In genomic region chr3:21356831-21357712, GRCm38 (mm10) we compare ENCODE assay signal across 10 mouse cellular contexts.
DNase-seq lines count a peak whose midpoint lies in the region; ATAC-seq and TF ChIP-seq lines count a peak whose summit lies in the region.
"Had no signal": no experiment of that assay in that cellular context is flagged by ENCODE, and none has a peak within 500 bp of the region (broad histone marks: within the 10 kb centered on the region; RNA-seq: fewer than 3 reads in every experiment).

No protein-coding gene starts in this region.

- no peaks in the 10 kb centered on the region for H3K9me3 ChIP-seq in hindbrain, embryonic 14.5 days (ENCODE audit: control insufficient read depth, low read length)
- H3K9me3 ChIP-seq in midbrain, embryonic 16.5 days (replicated peaks; ENCODE audit: control insufficient read depth, low read length, poor library complexity, severe bottlenecking), result no peaks in the 10 kb centered on the region
- H3K9me3 ChIP-seq: liver, embryonic 15.5 days had no signal

- no peaks in the 10 kb centered on the region for H3K36me3 ChIP-seq in hindbrain, embryonic 14.5 days (replicated peaks; ENCODE audit: control insufficient read depth, insufficient read depth)
- no peaks in the 10 kb centered on the region for H3K36me3 ChIP-seq in midbrain, embryonic 16.5 days (ENCODE audit: control insufficient read depth, insufficient read depth, low read length)
- H3K36me3 ChIP-seq: liver, embryonic 15.5 days had no signal

- H3K4me1 ChIP-seq in hindbrain, embryonic 14.5 days (replicated peaks; ENCODE audit: control insufficient read depth, insufficient read depth, low read length), result peaks cover 4% of the 10 kb centered on the region; the same call in 1 of the 2 replicates
- peaks cover 9% of the 10 kb centered on the region; the same call in 1 of the 2 replicates for H3K4me1 ChIP-seq in midbrain, embryonic 16.5 days (ENCODE audit: control insufficient read depth, insufficient read depth, low read length)
- H3K4me1 ChIP-seq: liver, embryonic 15.5 days had no signal

- WGBS in hindbrain, embryonic 14.5 days, result 47% methylated on average over 6 of the region's 6 CpGs
- 44% methylated on average over 6 of the region's 6 CpGs for WGBS in midbrain, embryonic 16.5 days

- TF ChIP-seq POLR2A in brain, embryonic 14.5 days (IDR thresholded peaks at IDR 0.05; ENCODE audit: borderline replicate concordance, extremely low read depth, insufficient read depth, insufficient read length, poor library complexity, severe bottlenecking), result no peak

- no peak for TF ChIP-seq CTCF in brain, embryonic 14.5 days (IDR thresholded peaks at IDR 0.05; ENCODE audit: borderline replicate concordance, extremely low read depth, insufficient read depth, insufficient read length)

- no peak overlapping the region for H3K9ac ChIP-seq in hindbrain, embryonic 14.5 days
- no peak overlapping the region for H3K9ac ChIP-seq in midbrain, embryonic 16.5 days (ENCODE audit: low read depth, low read length)
- H3K9ac ChIP-seq: liver, embryonic 15.5 days had no signal

- H3K27ac ChIP-seq in hindbrain, embryonic 14.5 days, result peak overlapping the region; percentile 76
- peak overlapping the region; percentile 55; the same call in 1 of the 2 replicates for H3K27ac ChIP-seq in midbrain, embryonic 16.5 days (ENCODE audit: low read length)
- H3K27ac ChIP-seq: liver, embryonic 15.5 days had no signal

- ATAC-seq in frontal cortex, adult (ENCODE audit: low TSS enrichment), result peak; percentile 74
- ATAC-seq in hindbrain, embryonic 14.5 days (ENCODE audit: low FRiP score), result peak; percentile 90
- ATAC-seq in midbrain, embryonic 16.5 days, result peak; percentile 92

- no peak overlapping the region for H3K4me3 ChIP-seq in hindbrain, embryonic 14.5 days (replicated peaks; ENCODE audit: low read length)
- H3K4me3 ChIP-seq in midbrain, embryonic 16.5 days (ENCODE audit: low read depth, low read length), result no peak overlapping the region
- H3K4me3 ChIP-seq: liver, embryonic 15.5 days had no signal

- DNase-seq in frontal cortex, postnatal 25 days (ENCODE audit: low spot score in 2 of 2), result no peak
- DNase-seq in brain, embryonic 14.5 days (ENCODE audit: low read depth), result peak; percentile 97
- peak; percentile 78 for DNase-seq in hindbrain, embryonic 14.5 days (ENCODE audit: low spot score)
- DNase-seq in lung, adult 18-20 months, result no peak
- no peak for DNase-seq in kidney, postnatal 14 days
- no peak for DNase-seq in heart, adult 9 months (ENCODE audit: low spot score in 2 of 2)
- DNase-seq: right cerebral cortex, postnatal 25 days had no signal

- no peaks in the 10 kb centered on the region for H3K27me3 ChIP-seq in hindbrain, embryonic 14.5 days (ENCODE audit: control insufficient read depth, insufficient read depth, low read length)
- H3K27me3 ChIP-seq in midbrain, embryonic 16.5 days (ENCODE audit: control insufficient read depth, insufficient read depth, low read depth, low read length), result no peaks in the 10 kb centered on the region
- H3K27me3 ChIP-seq: liver, embryonic 15.5 days had no signal

- no peak overlapping the region for H3K4me2 ChIP-seq in hindbrain, embryonic 14.5 days (replicated peaks)
- H3K4me2 ChIP-seq in midbrain, embryonic 16.5 days (ENCODE audit: low read length), result no peak overlapping the region
- H3K4me2 ChIP-seq: liver, embryonic 15.5 days had no signal

Comparison
In these comparisons a context has a peak if more than half of its experiments do, and no peak if none do; other contexts are left out.
1. DNase-seq: peak in brain, embryonic 14.5 days (single experiment) and hindbrain, embryonic 14.5 days (single experiment); none in frontal cortex, postnatal 25 days (0 of 2), lung, adult 18-20 months (0 of 2), kidney, postnatal 14 days (single experiment) and heart, adult 9 months (0 of 2).
2. Peak in every context shown above with its lines, with median percentiles within 50 percentile points of each other: ATAC-seq.